Mouse (Mus musculus): ENCODE data around the gene Tm9sf2.
A peak's percentile ranks its signal among the peaks of the same experiment; 100 is the strongest.
"Not testable (repeated sequence)": the region's sequence is repeated elsewhere in the genome, so short reads cannot be mapped to it uniquely, and the experiment has no call there.

Gene Tm9sf2

DNA sequence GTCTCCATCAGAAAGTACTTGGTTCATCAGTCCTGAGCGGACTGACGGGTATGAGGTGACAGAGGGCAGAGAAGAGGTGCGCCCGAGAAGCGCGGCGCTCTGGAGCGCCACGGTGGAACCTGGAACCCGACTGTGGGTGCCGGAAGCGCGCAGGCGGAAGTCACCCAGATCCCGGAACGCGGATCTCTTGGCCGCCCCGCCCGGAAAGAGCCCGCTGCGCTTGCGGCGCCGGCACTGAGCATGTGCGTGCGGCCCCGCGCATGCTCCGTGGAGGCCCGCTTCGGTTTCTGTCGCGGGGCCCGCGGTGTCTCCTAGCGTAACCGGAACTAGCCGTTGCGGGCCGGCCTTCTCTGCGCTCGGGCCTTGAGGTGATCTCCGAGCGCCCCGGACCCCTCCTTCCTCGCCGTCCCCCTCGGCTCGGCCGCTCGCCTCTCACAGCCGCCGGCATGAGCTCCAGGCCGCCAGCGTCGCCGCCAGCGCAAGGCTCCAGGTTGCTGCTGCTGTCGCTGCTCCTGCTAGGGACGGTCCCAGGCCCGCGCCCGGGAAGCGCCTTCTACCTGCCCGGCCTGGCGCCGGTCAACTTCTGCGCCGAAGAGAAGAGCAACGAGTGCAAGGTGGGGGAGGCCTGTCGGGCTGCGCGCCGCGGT is at the start of gene Tm9sf2:
Gene Tm9sf2 (plus strand): TSS at position 217 of the 647 bp plus-strand sequence.
- peak; percentile 91 for DNase-seq

GRCm38 (mm10) chr14:122057941-122058346 is 48.9 kb upstream of the Tm9sf2 start:
- DNase-seq = no peak

GRCm38 (mm10) chr14:122060642-122061041 is 46.2 kb upstream of the Tm9sf2 start:
- DNase-seq = peak; percentile 58 to 78

- no peak for DNase-seq
These were observed 45.5 kb upstream of the Tm9sf2 start for GRCm38 (mm10) chr14:122061376-122061775.

- no peak for DNase-seq
These were observed 44.3 kb upstream of the Tm9sf2 start for GRCm38 (mm10) chr14:122062411-122063090.

- DNase-seq = no peak
These were observed 43.2 kb upstream of the Tm9sf2 start for GRCm38 (mm10) chr14:122063599-122063998.

GRCm38 (mm10) chr14:122064519-122064918 is 42.3 kb upstream of the Tm9sf2 start:
- DNase-seq = peak; percentile 58 to 78

DNA sequence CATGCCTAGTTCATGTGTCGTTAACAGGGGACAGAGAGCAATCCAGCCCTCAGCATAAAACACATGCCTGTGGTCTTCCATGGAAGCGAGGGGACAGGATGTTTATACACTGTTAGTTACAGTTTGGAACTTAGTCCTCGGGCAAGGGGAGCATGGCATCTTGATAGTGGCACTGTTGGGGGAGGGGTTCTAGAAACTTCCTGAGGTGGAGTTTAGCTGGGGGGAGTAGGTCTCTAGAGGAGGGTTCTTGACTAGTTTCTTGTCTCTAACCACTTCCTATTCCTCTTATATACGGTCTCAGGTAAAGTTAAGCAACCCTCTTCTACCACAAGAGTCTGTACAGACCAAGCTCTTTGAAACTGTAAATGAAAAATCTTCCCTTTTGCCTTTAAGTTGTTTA is 40.6 kb upstream of the Tm9sf2 start:
- DNase-seq = peak in 1 of 2 experiments; percentile 70

DNA sequence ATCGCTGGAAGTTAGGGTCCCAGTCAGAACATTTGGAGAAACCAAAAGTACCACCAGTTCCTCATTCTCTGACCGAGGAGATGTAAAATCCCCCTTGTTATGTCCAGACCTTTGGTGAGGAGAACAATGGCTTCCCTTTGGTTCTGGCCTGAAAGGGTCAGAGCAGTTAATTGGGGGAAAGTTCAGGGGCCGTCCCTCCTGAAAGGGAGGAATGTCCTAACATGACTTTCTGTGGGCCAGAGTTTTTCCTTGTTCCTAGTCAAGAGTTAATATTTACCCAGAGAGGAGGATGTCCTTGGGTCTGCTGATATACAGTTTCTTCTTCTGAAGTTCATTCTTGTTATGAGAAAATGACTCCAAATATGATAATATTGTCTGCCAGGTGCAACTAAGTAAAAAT is 38.8 kb upstream of the Tm9sf2 start:
- DNase-seq = not testable (repeated sequence)

DNA sequence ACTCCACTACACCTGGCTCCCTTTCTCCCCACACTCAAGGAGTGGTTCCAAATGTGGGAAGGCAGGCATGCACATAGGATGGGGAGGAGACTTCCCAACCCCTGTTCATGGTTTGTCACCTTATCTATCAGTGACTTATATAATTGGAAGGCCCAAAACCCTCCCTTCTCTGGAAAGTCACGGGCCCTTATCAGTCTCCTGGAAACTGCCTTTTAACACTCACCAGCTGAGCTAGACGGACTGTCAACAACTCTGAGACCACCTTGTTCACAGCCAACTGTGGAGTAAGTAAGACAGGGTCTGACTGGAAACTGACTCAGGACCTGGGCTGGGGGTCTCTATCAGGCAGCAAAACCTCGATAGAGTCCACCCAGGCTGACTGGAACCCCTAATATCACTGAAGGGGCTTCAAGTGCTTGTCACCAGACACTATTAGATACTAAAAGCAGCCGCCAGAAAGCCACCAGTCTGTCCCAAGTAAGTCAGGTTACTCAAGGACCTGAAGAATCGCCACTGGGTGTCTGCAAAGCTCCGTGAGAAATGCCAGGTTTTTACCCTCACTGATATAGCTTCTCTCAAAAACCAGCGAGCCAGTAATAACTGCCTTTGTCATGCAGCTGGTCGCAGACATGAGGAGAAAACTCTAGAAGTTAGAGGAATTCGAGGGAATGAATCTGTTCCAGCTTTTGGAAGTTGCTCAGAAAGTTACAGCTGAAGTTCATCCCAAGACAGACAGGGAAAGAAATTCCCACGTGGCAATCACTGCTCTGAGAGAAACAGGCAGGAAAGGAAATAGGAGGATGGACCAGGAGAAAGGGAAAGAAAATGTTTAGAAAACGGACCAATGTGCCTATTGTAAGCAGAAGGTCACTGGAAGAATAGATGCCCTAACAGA is 37.8 kb upstream of the Tm9sf2 start:
- no peak for DNase-seq

- no peak for DNase-seq
These were observed 36.9 kb upstream of the Tm9sf2 start for GRCm38 (mm10) chr14:122069948-122070347.

GRCm38 (mm10) chr14:122073422-122073821 is 33.4 kb upstream of the Tm9sf2 start:
- DNase-seq = peak in 1 of 2 experiments; percentile 38

DNA sequence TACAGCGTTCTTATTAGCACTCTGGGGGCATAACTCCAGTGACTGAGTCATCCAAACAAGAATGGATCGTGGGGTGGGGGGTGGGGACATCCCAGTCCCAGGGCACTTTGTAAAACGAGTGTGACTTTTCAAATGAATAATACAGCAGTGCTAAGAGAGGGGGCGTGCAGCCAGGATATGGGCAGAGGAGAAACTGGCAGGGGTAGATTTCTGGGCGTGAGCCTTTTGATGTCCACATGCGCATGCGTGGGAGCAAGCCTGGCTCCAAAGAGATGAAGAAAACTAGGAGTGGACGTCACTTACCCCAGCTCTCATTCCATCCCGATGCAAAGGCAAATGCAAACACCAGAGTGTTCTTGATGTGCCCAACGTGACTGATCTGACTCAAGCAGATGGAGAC is 32.5 kb upstream of the Tm9sf2 start:
- DNase-seq = no peak

GRCm38 (mm10) chr14:122075485-122076200 is 31.2 kb upstream of the Tm9sf2 start:
- DNase-seq = no peak

GRCm38 (mm10) chr14:122077017-122077416 is 29.8 kb upstream of the Tm9sf2 start:
- no peak for DNase-seq

- DNase-seq = peak in 1 of 2 experiments; percentile 43
These were observed 27.4 kb upstream of the Tm9sf2 start for GRCm38 (mm10) chr14:122079428-122079827.

DNA sequence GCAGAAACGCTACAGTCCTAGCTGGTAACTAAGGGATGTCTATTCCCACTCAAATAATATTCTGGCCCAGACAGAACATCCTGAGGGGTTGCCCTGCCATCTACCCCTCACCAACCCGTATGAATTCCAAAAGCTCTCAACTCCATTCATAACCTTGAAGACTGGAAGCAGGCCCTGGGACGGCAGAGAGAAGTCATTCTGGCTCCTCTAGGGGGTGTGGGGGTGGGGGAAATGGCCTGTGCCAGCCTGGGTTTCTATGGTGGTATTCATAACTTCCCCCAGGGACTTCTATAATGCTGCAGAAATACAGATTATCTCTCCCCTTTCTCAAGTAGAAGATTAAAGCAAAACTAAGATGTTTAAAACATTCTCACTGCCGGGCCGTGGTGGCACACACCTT is 26.9 kb upstream of the Tm9sf2 start:
- DNase-seq = no peak

GRCm38 (mm10) chr14:122081308-122081707 is 25.5 kb upstream of the Tm9sf2 start:
- DNase-seq = no peak

DNA sequence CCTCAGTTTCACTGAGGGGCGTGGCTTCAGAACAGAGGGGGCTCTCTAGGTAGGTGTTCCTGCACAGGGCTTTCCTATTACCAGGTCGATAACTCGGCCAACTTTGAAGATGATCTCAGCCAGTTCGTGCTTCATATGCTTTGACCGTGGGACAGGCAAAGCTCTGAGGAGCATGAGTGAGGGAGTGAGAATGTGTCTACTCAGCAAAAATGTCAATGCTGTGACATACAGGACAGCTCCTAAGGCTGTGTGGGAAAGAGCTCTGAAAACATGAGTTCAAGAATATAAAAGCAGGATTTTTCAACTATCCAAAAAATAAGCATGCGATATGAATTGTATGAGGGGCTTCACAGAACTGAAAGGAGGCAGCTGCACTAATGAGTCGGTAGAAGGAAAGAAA is 23.3 kb upstream of the Tm9sf2 start:
- no peak for DNase-seq

GRCm38 (mm10) chr14:122087956-122088355 is 18.9 kb upstream of the Tm9sf2 start:
- no peak for DNase-seq

DNA sequence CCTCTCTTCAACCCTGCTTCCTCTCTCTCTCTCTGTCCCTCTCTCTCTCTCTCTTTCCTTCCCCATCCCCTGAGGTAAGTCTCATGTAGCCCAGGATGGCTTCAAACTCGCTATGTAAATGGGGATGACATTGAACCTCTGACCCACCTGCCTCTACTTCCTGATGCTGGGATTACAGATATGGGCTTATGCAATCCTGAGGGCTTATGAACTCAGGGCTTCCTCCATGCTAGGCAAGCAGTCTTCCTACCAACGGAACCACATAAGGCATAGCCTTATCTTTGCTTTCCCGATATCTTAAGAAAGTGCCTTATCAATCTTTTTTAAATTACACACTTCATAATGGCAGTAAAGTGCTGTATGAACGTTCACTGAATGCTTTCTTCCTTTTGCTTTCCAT is 14.5 kb upstream of the Tm9sf2 start:
- no peak for DNase-seq

DNA sequence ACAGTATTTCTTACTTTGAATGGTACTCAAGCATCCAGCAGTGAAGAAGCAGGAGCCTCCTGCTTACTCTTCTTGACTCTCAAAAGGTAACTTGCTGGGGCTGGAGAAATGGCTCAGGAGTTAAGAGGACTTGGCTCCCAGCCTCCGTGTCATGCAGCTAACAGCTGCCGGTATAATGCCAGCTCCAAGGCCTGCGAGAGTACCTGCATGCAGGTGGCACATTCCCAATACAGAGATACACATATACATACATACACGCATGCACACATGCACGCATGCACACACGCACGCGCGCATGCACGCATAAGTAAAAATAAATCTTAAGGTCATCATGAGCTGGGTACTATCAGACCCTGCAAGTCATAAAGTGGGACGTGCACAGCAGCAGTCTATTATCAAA is 10.5 kb upstream of the Tm9sf2 start:
- DNase-seq = no peak

DNA sequence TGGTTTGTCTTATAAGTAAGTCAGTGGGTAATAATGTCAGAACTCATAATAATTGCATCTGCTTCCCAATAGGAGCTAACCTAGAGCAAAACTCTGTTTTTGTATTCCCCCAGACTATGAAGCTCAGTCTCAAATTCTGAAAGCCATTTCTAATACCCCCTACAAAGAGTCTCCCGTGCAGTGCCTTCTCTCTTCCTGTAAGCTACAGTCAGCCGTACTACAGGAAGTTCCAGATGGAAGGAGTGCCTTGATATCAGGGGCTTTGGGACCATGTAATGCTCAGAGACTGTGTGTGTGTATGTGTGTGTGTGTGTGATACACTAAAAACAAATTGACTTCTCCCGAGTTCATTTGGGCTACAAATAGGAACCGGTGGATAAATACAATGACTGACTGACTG is 7.3 kb upstream of the Tm9sf2 start:
- no peak for DNase-seq
